Mouse (Mus musculus) monocyte, adult 5-6 weeks (primary cell): ENCODE results near the gene Gpc3. TPM values are rescaled to one million over a fixed set of nuclear protein-coding genes. Genes with fewer than 3 reads are reported as not detected.

Source experiments
- total RNA-seq: library from RNA; stranded (forward); fragments of 200-1000, 200-491, 200-594 nt; gene quantifications from 3 replicates; pipeline ENCODE4 v1.2.3, GENCODE M21; 2017

Gene Gpc3
- total RNA-seq, 1 experiment from 2014 or later = not detected

Other genes starting within 250 kb of the Gpc3 start
- gene Ccdc160, start 177.2 kb upstream of the Gpc3 start, total RNA-seq = not detected in 3 replicates